Mouse (Mus musculus): ENCODE data around the gene Ldhc. TPM values are rescaled to one million over a fixed set of nuclear protein-coding genes. Genes with fewer than 3 reads are reported as not detected.

Ldhc gene
- polyA plus RNA-seq, 1 experiment: 0.42 TPM

DNA sequence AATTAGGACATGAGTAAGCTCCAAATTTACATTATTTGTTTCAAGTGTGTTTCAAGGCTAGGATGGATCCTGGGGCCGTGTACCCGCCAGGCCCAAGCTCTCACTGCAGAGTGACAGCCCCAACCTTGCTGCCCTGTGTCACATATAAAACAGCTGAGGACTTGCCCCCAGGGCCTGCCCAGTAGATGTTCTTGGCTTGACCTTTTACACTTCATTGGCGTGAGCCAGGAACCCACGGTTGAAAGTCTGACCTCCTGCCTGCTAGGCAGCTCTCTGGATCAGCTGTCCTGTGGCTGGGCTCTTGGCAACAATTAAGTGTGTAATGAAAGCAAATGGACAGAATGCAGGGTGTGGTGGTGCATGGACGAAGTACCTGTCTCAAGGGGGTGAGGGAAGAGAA, 11.7 kb upstream of the Ldhc start:
- Histone ChIP-seq H3K4me3 (ENCODE audit: insufficient read depth, low read depth, low read length) (no peak overlapping the region), H3K4me1 (ENCODE audit: control insufficient read depth, insufficient read depth, low read length) (peaks cover 8% of the 10 kb centered on the region; the same call in 1 of the 2 replicates), H3K36me3 (ENCODE audit: control insufficient read depth, insufficient read depth, low read length) (peaks cover 16% of the 10 kb centered on the region), H3K27ac (ENCODE audit: insufficient read depth, low read depth, low read length) (peak overlapping the region; percentile 5; the same call in 1 of the 2 replicates), H3K27me3 (replicated peaks; ENCODE audit: control insufficient read depth, insufficient read depth, low read length) (no peaks in the 10 kb centered on the region)
- DNase-seq: peak; percentile 79
- TF ChIP-seq CTCF (conservative IDR thresholded peaks at IDR 0.05; ENCODE audit: insufficient read depth, insufficient read length, low read depth, low read length) (no peak), POLR2A (IDR thresholded peaks at IDR 0.05; ENCODE audit: low read depth, low read length) (no peak)
- WGBS: 45% methylated on average over 5 of the region's 5 CpGs

DNA sequence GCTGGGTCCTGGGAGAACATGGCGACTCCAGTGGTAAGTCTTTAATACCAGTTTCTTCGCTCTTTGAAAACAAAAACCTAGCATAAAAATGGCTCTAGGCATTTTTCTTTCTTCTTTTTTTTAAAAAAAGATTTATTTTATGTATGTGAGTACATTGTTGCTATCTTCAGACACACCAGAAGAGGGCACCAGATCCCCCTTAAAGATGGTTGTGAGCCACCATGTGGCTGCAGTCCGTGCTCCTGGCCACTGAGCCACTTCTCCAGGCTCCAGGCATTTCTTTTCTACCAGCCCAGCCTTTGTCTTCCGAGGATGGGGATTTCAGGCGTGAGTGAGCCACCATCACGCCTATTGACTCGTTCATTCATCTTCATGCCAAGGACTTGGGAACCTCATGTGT, 10.0 kb upstream of the Ldhc start:
- no peak for DNase-seq
- Histone ChIP-seq H3K36me3 (ENCODE audit: control insufficient read depth, insufficient read depth, low read length) (peaks cover 18% of the 10 kb centered on the region), H3K4me1 (ENCODE audit: control insufficient read depth, insufficient read depth, low read length) (peaks cover 4% of the 10 kb centered on the region; the same call in 1 of the 2 replicates), H3K27me3 (replicated peaks; ENCODE audit: control insufficient read depth, insufficient read depth, low read length) (no peaks in the 10 kb centered on the region), H3K4me3 (ENCODE audit: insufficient read depth, low read depth, low read length) (no peak overlapping the region), H3K27ac (ENCODE audit: insufficient read depth, low read depth, low read length) (no peak overlapping the region)
- TF ChIP-seq POLR2A (IDR thresholded peaks at IDR 0.05; ENCODE audit: low read depth, low read length) (no peak), CTCF (conservative IDR thresholded peaks at IDR 0.05; ENCODE audit: insufficient read depth, insufficient read length, low read depth, low read length) (0 out of 2 replicates have a peak, but pooled peaks have one; percentile 6)
- 78% methylated on average over 7 of the region's 7 CpGs for WGBS

DNA sequence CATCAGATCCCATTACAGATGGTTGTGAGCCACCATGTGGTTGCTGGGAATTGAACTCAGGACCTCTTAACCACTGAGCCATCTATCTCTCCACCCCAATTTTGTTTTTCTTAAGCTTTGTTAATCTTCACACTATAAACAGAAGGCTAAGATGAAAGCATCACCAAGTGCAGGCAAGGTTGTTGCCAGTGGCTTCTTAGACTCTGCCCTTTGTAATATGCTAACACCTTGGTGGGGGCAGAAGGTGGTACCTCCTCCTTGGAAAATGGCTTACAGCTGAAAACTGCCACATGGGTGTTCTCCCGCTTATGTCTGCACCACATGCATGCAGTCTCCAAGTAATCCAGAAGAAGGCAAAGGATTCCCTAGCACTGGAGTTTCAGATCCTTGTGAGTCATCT, 8.3 kb upstream of the Ldhc start:
- Histone ChIP-seq H3K4me1 (ENCODE audit: control insufficient read depth, insufficient read depth, low read length) (peaks cover 4% of the 10 kb centered on the region; the same call in 1 of the 2 replicates), H3K4me3 (ENCODE audit: insufficient read depth, low read depth, low read length) (no peak overlapping the region), H3K36me3 (ENCODE audit: control insufficient read depth, insufficient read depth, low read length) (peaks cover 20% of the 10 kb centered on the region), H3K27me3 (replicated peaks; ENCODE audit: control insufficient read depth, insufficient read depth, low read length) (no peaks in the 10 kb centered on the region), H3K27ac (ENCODE audit: insufficient read depth, low read depth, low read length) (no peak overlapping the region)
- DNase-seq: peak; percentile 73
- no peak for TF ChIP-seq POLR2A (IDR thresholded peaks at IDR 0.05; ENCODE audit: low read depth, low read length)
- no peak for TF ChIP-seq CTCF (conservative IDR thresholded peaks at IDR 0.05; ENCODE audit: insufficient read depth, insufficient read length, low read depth, low read length)
- WGBS: 67% methylated on average over 1 of the region's 1 CpGs

DNA sequence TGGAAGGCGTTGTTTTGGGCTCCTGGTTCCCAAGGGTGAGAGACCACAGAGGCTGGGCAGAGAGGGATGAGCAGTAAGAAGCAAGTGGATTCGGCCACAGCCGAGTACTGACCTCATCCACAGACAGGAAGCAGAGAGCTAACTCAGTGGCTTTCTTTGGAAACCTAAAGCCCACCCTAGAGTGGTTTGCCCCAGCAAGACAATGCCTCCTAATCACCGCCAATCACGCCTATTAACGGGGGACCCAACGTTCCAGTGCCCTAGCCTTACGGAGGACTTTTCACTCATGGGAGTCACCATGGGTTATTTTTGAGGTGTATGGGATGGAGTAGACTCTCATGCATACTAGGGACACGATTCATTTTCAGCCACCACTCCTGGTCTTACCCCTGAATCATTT, 7.6 kb upstream of the Ldhc start:
- TF ChIP-seq POLR2A (IDR thresholded peaks at IDR 0.05; ENCODE audit: low read depth, low read length) (no peak), CTCF (conservative IDR thresholded peaks at IDR 0.05; ENCODE audit: insufficient read depth, insufficient read length, low read depth, low read length) (no peak)
- 84% methylated on average over 9 of the region's 9 CpGs for WGBS
- 0 out of 2 replicates have a peak overlapping the region, but pooled peaks have one; percentile 27 for H3K27ac ChIP-seq (ENCODE audit: insufficient read depth, low read depth, low read length)
- H3K27me3 ChIP-seq (replicated peaks; ENCODE audit: control insufficient read depth, insufficient read depth, low read length): no peaks in the 10 kb centered on the region
- H3K4me3 ChIP-seq (ENCODE audit: insufficient read depth, low read depth, low read length): no peak overlapping the region
- peaks cover 20% of the 10 kb centered on the region for H3K36me3 ChIP-seq (ENCODE audit: control insufficient read depth, insufficient read depth, low read length)
- no peak for DNase-seq
- peaks cover 4% of the 10 kb centered on the region; the same call in 1 of the 2 replicates for H3K4me1 ChIP-seq (ENCODE audit: control insufficient read depth, insufficient read depth, low read length)

DNA sequence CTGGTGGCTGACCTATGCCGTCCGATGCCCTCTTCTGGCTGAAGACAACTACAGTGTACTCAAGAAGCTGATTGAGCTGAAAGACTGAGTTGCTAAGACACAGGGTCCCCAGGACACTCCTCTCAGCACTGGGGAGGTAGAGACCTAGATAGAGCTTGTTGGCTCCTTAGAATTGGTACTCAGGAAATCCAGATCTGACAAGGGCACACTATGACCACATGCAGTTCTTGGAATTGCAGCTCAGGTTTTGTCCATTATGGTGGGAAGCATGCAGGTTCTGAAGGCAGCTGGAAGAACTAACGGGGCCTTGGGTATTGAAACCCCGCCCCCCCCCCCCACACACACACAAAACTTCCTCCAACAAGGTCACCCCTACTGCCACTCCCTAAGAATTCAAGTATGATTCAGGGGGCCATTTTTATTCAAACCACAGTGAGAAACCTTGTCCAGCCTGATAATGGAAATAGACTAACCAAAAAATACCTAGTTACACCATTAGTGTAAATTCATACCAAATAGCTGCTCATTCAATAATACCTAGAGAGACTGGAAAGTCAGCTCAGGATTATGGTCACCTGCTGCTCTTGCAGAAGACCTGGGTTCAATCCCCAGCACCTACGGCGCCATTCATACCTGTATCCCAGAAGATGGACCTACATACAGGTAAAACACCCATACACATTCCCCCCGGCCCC, 5.0 kb upstream of the Ldhc start:
- Histone ChIP-seq H3K4me1 (ENCODE audit: control insufficient read depth, insufficient read depth, low read length) (peaks cover 4% of the 10 kb centered on the region; the same call in 1 of the 2 replicates), H3K27ac (ENCODE audit: insufficient read depth, low read depth, low read length) (no peak overlapping the region), H3K36me3 (ENCODE audit: control insufficient read depth, insufficient read depth, low read length) (peaks cover 10% of the 10 kb centered on the region), H3K4me3 (ENCODE audit: insufficient read depth, low read depth, low read length) (no peak overlapping the region), H3K27me3 (replicated peaks; ENCODE audit: control insufficient read depth, insufficient read depth, low read length) (no peaks in the 10 kb centered on the region)
- 76% methylated on average over 7 of the region's 7 CpGs for WGBS
- DNase-seq: no peak
- TF ChIP-seq CTCF (conservative IDR thresholded peaks at IDR 0.05; ENCODE audit: insufficient read depth, insufficient read length, low read depth, low read length) (0 out of 2 replicates have a peak, but pooled peaks have one; percentile 22), POLR2A (IDR thresholded peaks at IDR 0.05; ENCODE audit: low read depth, low read length) (no peak)

DNA sequence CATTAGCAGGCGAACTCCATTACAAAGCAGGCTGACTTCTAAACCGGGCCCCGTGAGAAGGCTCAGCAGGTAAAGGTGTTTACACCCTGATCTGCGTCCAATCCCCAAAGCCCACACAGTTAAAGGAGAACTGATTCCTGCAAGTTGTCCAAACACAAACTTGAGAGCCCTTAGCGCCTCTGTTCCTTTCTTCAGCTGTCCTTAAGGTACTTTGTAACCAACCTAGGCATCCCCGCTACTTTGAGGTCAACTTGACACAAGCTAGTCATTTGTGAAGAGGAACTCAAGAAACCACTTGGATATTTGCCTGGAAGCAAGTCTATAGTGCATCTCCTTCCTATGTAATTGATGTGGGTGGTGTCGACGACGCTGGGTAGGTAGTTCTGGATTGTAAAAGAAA, 3.6 kb upstream of the Ldhc start:
- 73% methylated on average over 9 of the region's 9 CpGs for WGBS
- no peak for DNase-seq
- H3K27me3 ChIP-seq (replicated peaks; ENCODE audit: control insufficient read depth, insufficient read depth, low read length): no peaks in the 10 kb centered on the region
- peaks cover 5% of the 10 kb centered on the region for H3K36me3 ChIP-seq (ENCODE audit: control insufficient read depth, insufficient read depth, low read length)
- no peaks in the 10 kb centered on the region for H3K4me1 ChIP-seq (ENCODE audit: control insufficient read depth, insufficient read depth, low read length)
- H3K27ac ChIP-seq (ENCODE audit: insufficient read depth, low read depth, low read length): no peak overlapping the region
- no peak for TF ChIP-seq POLR2A (IDR thresholded peaks at IDR 0.05; ENCODE audit: low read depth, low read length)
- TF ChIP-seq CTCF (conservative IDR thresholded peaks at IDR 0.05; ENCODE audit: insufficient read depth, insufficient read length, low read depth, low read length): no peak
- no peak overlapping the region for H3K4me3 ChIP-seq (ENCODE audit: insufficient read depth, low read depth, low read length)

DNA sequence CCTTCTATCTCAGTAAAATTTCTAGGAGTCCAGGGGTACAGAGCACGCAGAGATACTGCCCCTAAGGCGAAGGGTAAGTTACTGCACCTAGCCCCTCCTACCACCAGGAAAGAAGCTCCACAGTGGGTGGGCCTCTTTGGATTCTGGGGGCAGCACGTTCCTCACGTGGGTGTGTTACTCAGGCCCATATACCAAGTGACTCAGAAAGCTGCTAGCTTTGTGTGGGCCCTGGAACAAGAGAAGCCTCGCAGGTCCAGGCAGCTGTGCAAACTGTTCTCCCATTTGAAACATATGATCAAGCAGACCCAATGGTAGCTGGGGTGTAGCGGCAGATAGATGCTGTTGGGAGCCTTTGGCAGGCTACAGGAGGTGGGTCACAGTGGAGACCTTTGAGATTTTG, 2.0 kb upstream of the Ldhc start:
- 68% methylated on average over 6 of the region's 6 CpGs for WGBS
- Histone ChIP-seq H3K27me3 (replicated peaks; ENCODE audit: control insufficient read depth, insufficient read depth, low read length) (no peaks in the 10 kb centered on the region), H3K4me1 (ENCODE audit: control insufficient read depth, insufficient read depth, low read length) (no peaks in the 10 kb centered on the region), H3K36me3 (ENCODE audit: control insufficient read depth, insufficient read depth, low read length) (peaks cover 4% of the 10 kb centered on the region), H3K27ac (ENCODE audit: insufficient read depth, low read depth, low read length) (no peak overlapping the region), H3K4me3 (ENCODE audit: insufficient read depth, low read depth, low read length) (no peak overlapping the region)
- no peak for DNase-seq
- TF ChIP-seq POLR2A (IDR thresholded peaks at IDR 0.05; ENCODE audit: low read depth, low read length) (no peak), CTCF (conservative IDR thresholded peaks at IDR 0.05; ENCODE audit: insufficient read depth, insufficient read length, low read depth, low read length) (no peak)
